Mouse (Mus musculus) hindbrain, embryonic 12.5 days (tissue): ENCODE results near the gene Lmln. TPM values are rescaled to one million over a fixed set of nuclear protein-coding genes. Genes with fewer than 3 reads are reported as not detected.
A peak's percentile ranks its signal among the peaks of the same experiment; 100 is the strongest.
"Not testable (repeated sequence)": the region's sequence is repeated elsewhere in the genome, so short reads cannot be mapped to it uniquely, and the experiment has no call there.

Source experiments
- ATAC-seq: fragments of 200-750 bp; cut with Nextera tagmentation; 2 replicates; pipeline ENCODE4 v1.8.0; 2017; ENCODE audit warnings: moderate TSS enrichment; ENCODE audit not compliant: low FRiP score
- H3K27ac ChIP-seq: fragments of 300-500 bp; sonication (generic); 2 replicates; pipeline ENCODE4 v1.5.1; 2016; ENCODE audit warnings: mild to moderate bottlenecking
- H3K27me3 ChIP-seq: fragments of 300-500 bp; sonication (generic); 2 replicates; pipeline ENCODE4 v1.6.1; 2016; ENCODE audit warnings: mild to moderate bottlenecking
- H3K36me3 ChIP-seq: fragments of 300-500 bp; sonication (generic); 2 replicates; pipeline ENCODE4 v1.6.1; 2016; ENCODE audit warnings: mild to moderate bottlenecking
- H3K4me1 ChIP-seq: fragments of 300-500 bp; sonication (generic); 2 replicates; pipeline ENCODE4 v1.6.1; 2016
- H3K4me2 ChIP-seq: fragments of 300-500 bp; sonication (generic); replicated peaks from 2 replicates; pipeline ENCODE4 v1.6.1; 2016; ENCODE audit warnings: mild to moderate bottlenecking
- H3K4me3 ChIP-seq: fragments of 300-500 bp; sonication (generic); 2 replicates; pipeline ENCODE4 v1.5.1; 2016; ENCODE audit warnings: mild to moderate bottlenecking
- H3K9ac ChIP-seq: fragments of 300-500 bp; sonication (generic); 2 replicates; pipeline ENCODE4 v1.6.1; 2016; ENCODE audit warnings: mild to moderate bottlenecking, moderate library complexity
- H3K9me3 ChIP-seq: fragments of 300-500 bp; sonication (generic); replicated peaks from 2 replicates; pipeline ENCODE4 v1.6.1; 2016; ENCODE audit warnings: mild to moderate bottlenecking
- WGBS: fragments of 180-500 bp; shearing (Covaris S2); methylation state at CpG from one replicate; pipeline ENCODE4 v1.1.7; 2016; 5-methylcytosine and 5-hydroxymethylcytosine counted together
- polyA plus RNA-seq: library from polyadenylated mRNA; unstranded; fragments of >200 nt; fragmentation: Nextera tagmentation; extraction: Ambion mirVana; gene quantifications from 2 replicates; pipeline ENCODE4 v1.2.1, GENCODE M21; 2016

Lmln gene
- polyA plus RNA-seq, 1 experiment from 2014 or later: 3.0 TPM

- Histone ChIP-seq H3K4me3 (no peak overlapping the region), H3K36me3 (no peaks in the 10 kb centered on the region), H3K27ac (no peak overlapping the region), H3K27me3 (no peaks in the 10 kb centered on the region), H3K4me1 (no peaks in the 10 kb centered on the region), H3K9me3 (no peaks in the 10 kb centered on the region), H3K9ac (no peak overlapping the region), H3K4me2 (no peak overlapping the region)
- WGBS: 82% methylated on average over 1 of the region's 1 CpGs
- no peak for ATAC-seq
These were observed 19.6 kb upstream of the Lmln start for GRCm38 (mm10) chr16:33042682-33043081.

GRCm38 (mm10) chr16:33043268-33043667 is 19.1 kb upstream of the Lmln start:
- no peak overlapping the region for H3K4me3 ChIP-seq
- no peak for ATAC-seq
- H3K4me1 ChIP-seq: no peaks in the 10 kb centered on the region
- H3K36me3 ChIP-seq: no peaks in the 10 kb centered on the region
- no peak overlapping the region for H3K9ac ChIP-seq
- no peak overlapping the region for H3K27ac ChIP-seq
- WGBS: 88% methylated on average over 2 of the region's 2 CpGs
- H3K9me3 ChIP-seq: no peaks in the 10 kb centered on the region
- no peak overlapping the region for H3K4me2 ChIP-seq
- H3K27me3 ChIP-seq: no peaks in the 10 kb centered on the region

- 100% methylated on average over 1 of the region's 1 CpGs for WGBS
- no peaks in the 10 kb centered on the region for H3K36me3 ChIP-seq
- no peak overlapping the region for H3K4me3 ChIP-seq
- no peak overlapping the region for H3K9ac ChIP-seq
- H3K27me3 ChIP-seq: no peaks in the 10 kb centered on the region
- no peaks in the 10 kb centered on the region for H3K4me1 ChIP-seq
- H3K9me3 ChIP-seq: no peaks in the 10 kb centered on the region
- no peak overlapping the region for H3K27ac ChIP-seq
- no peak overlapping the region for H3K4me2 ChIP-seq
- ATAC-seq: no peak
These were observed 14.3 kb upstream of the Lmln start for GRCm38 (mm10) chr16:33048004-33048403.

GRCm38 (mm10) chr16:33048686-33049085 is 13.6 kb upstream of the Lmln start:
- no peaks in the 10 kb centered on the region for H3K9me3 ChIP-seq
- WGBS: 78% methylated on average over 2 of the region's 2 CpGs
- H3K4me2 ChIP-seq: no peak overlapping the region
- H3K27me3 ChIP-seq: no peaks in the 10 kb centered on the region
- no peak for ATAC-seq
- no peaks in the 10 kb centered on the region for H3K36me3 ChIP-seq
- H3K27ac ChIP-seq: no peak overlapping the region
- no peaks in the 10 kb centered on the region for H3K4me1 ChIP-seq
- H3K4me3 ChIP-seq: no peak overlapping the region
- H3K9ac ChIP-seq: no peak overlapping the region

GRCm38 (mm10) chr16:33049809-33050208 is 12.5 kb upstream of the Lmln start:
- Histone ChIP-seq H3K4me2 (no peak overlapping the region), H3K4me3 (no peak overlapping the region), H3K4me1 (no peaks in the 10 kb centered on the region), H3K9ac (no peak overlapping the region), H3K36me3 (no peaks in the 10 kb centered on the region), H3K27ac (no peak overlapping the region), H3K27me3 (no peaks in the 10 kb centered on the region), H3K9me3 (no peaks in the 10 kb centered on the region)
- ATAC-seq: no peak
- 94% methylated on average over 16 of the region's 16 CpGs for WGBS

DNA sequence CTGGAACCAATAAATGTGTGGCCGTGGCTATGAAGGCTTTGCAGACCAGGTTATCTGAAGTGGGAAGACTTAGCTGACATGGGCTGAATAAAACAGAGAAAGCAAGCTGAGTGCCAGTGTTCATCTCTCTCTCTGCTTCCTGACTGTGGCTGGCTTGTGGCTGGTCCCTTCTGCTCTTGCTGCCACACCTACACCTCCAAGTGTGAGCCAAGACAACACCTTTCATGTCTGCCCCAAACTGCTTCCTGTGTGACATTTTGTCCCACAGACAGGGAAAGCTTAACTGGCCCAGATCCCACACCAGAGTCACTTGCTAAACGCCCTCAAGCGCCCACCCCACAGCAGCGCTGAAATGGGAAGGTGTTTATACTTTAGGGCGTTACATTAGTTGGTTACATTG is 9.2 kb upstream of the Lmln start:
- H3K9me3 ChIP-seq: no peaks in the 10 kb centered on the region
- H3K4me2 ChIP-seq: no peak overlapping the region
- H3K27me3 ChIP-seq: no peaks in the 10 kb centered on the region
- no peak overlapping the region for H3K9ac ChIP-seq
- peaks cover 11% of the 10 kb centered on the region for H3K4me1 ChIP-seq
- 78% methylated on average over 5 of the region's 5 CpGs for WGBS
- no peak for ATAC-seq
- no peak overlapping the region for H3K27ac ChIP-seq
- no peak overlapping the region for H3K4me3 ChIP-seq
- H3K36me3 ChIP-seq: peaks cover 2% of the 10 kb centered on the region; the same call in 1 of the 2 replicates

GRCm38 (mm10) chr16:33054927-33055326 is 7.4 kb upstream of the Lmln start:
- H3K9ac ChIP-seq, ATAC-seq, H3K27me3 ChIP-seq, H3K27ac ChIP-seq, H3K4me3 ChIP-seq, H3K4me2 ChIP-seq, H3K9me3 ChIP-seq: not testable (repeated sequence)
- peaks cover 17% of the 10 kb centered on the region for H3K4me1 ChIP-seq
- H3K36me3 ChIP-seq: peaks cover 20% of the 10 kb centered on the region
- WGBS: 89% methylated on average over 2 of the region's 2 CpGs

- Histone ChIP-seq H3K4me3 (peak overlapping the region; percentile 70), H3K27ac (no peak overlapping the region), H3K9ac (peak overlapping the region; percentile 58), H3K36me3 (peaks cover 27% of the 10 kb centered on the region), H3K27me3 (no peaks in the 10 kb centered on the region), H3K4me1 (peaks cover 17% of the 10 kb centered on the region), H3K4me2 (peak overlapping the region; percentile 74), H3K9me3 (no peaks in the 10 kb centered on the region)
- WGBS: 25% methylated on average over 10 of the region's 10 CpGs
- ATAC-seq: peak; percentile 41
These were observed 6.7 kb upstream of the Lmln start for GRCm38 (mm10) chr16:33055655-33056054.

- ATAC-seq: peak; percentile 93
- Histone ChIP-seq H3K27me3 (no peaks in the 10 kb centered on the region), H3K4me2 (peak within 1 kb of the TSS; percentile 74), H3K27ac (peak within 1 kb of the TSS; percentile 89), H3K4me3 (peak within 1 kb of the TSS; percentile 70), H3K4me1 (peaks cover 17% of the 10 kb centered on the region), H3K36me3 (peaks cover 31% of the 10 kb centered on the region), H3K9me3 (no peaks in the 10 kb centered on the region), H3K9ac (peak within 1 kb of the TSS; percentile 88)
- WGBS: under 1% methylated on average over 47 of the region's 47 CpGs
These were observed 6.1 kb upstream of the Lmln start, which contains the start of the genes Iqcg and Rpl35a for GRCm38 (mm10) chr16:33056095-33056785. Gene Iqcg (minus strand): TSS chr16:33056218. Gene Rpl35a (plus strand): TSS chr16:33056453.

GRCm38 (mm10) chr16:33056786-33057185 is 5.5 kb upstream of the Lmln start:
- Histone ChIP-seq H3K4me2 (peak overlapping the region; percentile 74), H3K4me3 (peak overlapping the region; percentile 70), H3K9ac (peak overlapping the region; percentile 88), H3K27ac (peak overlapping the region; percentile 89), H3K36me3 (peaks cover 31% of the 10 kb centered on the region), H3K9me3 (no peaks in the 10 kb centered on the region), H3K4me1 (peaks cover 20% of the 10 kb centered on the region), H3K27me3 (no peaks in the 10 kb centered on the region)
- ATAC-seq: peak; percentile 26
- under 1% methylated on average over 24 of the region's 24 CpGs for WGBS

DNA sequence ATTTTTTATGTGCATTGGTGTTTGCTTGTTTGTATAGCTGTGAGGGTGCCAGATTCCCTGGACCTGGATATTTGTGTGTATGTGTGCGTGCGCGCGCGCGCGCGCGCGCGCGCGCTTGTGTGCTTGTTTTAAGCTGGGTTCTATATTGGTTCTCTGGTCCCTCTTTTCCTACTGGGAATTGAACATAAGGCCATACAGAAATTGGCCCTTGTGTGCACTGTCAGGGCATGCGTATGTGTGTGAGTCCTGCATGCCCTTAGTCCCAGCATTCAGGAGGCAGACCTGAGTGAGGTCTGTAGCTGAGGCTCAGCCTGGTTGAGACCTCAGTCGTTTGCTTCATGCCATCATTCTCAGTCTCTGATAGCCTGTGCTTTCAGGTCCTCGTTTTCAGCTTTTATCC is 4.3 kb upstream of the Lmln start:
- no peaks in the 10 kb centered on the region for H3K27me3 ChIP-seq
- peaks cover 25% of the 10 kb centered on the region for H3K4me1 ChIP-seq
- no peak overlapping the region for H3K9ac ChIP-seq
- H3K4me3 ChIP-seq: 0 out of 2 replicates have a peak overlapping the region, but pooled peaks have one; percentile 13
- WGBS: 89% methylated on average over 16 of the region's 16 CpGs
- ATAC-seq: no peak
- peaks cover 31% of the 10 kb centered on the region for H3K36me3 ChIP-seq
- H3K27ac ChIP-seq: no peak overlapping the region
- H3K9me3 ChIP-seq: no peaks in the 10 kb centered on the region
- H3K4me2 ChIP-seq: peak overlapping the region; percentile 74

DNA sequence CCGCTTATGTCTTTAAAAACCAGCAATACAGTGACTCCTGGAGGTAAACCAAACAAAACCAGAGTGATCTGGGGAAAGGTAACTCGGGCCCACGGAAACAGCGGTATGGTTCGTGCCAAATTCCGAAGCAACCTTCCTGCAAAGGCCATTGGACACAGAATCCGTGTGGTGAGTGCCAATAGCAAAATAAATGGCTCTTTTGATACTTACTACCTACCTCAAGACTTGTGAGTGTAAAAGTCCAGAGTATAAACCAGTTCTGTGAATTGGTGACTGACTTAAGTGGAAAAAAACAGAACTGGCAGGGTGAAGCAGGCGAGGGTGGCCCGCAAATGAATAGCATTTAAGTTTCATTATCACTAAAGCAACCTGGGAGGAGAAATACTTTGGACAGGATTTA is 3.7 kb upstream of the Lmln start:
- WGBS: 93% methylated on average over 9 of the region's 9 CpGs
- H3K4me3 ChIP-seq, H3K9ac ChIP-seq, H3K27ac ChIP-seq, ATAC-seq, H3K27me3 ChIP-seq, H3K4me2 ChIP-seq, H3K9me3 ChIP-seq: not testable (repeated sequence)
- Histone ChIP-seq H3K4me1 (peaks cover 31% of the 10 kb centered on the region), H3K36me3 (peaks cover 31% of the 10 kb centered on the region)

GRCm38 (mm10) chr16:33059471-33059870 is 2.9 kb upstream of the Lmln start:
- H3K4me2 ChIP-seq: no peak overlapping the region
- no peak overlapping the region for H3K9ac ChIP-seq
- 90% methylated on average over 1 of the region's 1 CpGs for WGBS
- H3K27ac ChIP-seq: no peak overlapping the region
- ATAC-seq: no peak
- H3K4me1 ChIP-seq: peaks cover 36% of the 10 kb centered on the region
- H3K4me3 ChIP-seq: no peak overlapping the region
- no peaks in the 10 kb centered on the region for H3K27me3 ChIP-seq
- H3K9me3 ChIP-seq: no peaks in the 10 kb centered on the region
- H3K36me3 ChIP-seq: peaks cover 31% of the 10 kb centered on the region
